Mouse (Mus musculus): Measurements from ENCODE around the gene Zfp385b.

DNA sequence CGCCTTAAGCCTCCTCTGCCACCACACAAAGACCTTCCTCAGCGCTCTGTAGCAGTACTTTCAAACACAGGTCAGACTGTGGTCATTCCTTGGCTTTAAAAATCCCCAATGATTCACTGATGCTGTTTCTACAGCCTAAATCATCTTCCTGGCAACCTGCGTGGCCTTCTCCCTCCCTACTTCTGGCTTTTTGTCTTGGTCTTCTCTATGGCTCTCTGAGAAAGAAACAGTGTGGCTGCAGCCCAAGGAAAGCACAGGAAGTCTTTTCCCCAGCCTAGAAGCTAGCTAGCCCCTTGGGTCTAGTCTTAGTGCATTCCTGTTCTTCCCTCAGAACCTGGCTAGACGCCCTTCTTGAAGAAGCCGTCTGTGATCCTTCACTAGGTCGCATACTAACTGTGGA, 359.4 kb downstream of the Zfp385b start:
- TF ChIP-seq CTCF (IDR thresholded peaks at IDR 0.05; ENCODE audit: borderline replicate concordance, insufficient read depth, low read depth, low read length) (no peak), POLR2A (IDR thresholded peaks at IDR 0.05; ENCODE audit: borderline replicate concordance, insufficient read depth, low read length) (no peak)

Measured in cerebellum, adult 2 months (tissue).